Mouse (Mus musculus): Measurements from ENCODE around the gene Dnaja3.

Gene Dnaja3

DNA sequence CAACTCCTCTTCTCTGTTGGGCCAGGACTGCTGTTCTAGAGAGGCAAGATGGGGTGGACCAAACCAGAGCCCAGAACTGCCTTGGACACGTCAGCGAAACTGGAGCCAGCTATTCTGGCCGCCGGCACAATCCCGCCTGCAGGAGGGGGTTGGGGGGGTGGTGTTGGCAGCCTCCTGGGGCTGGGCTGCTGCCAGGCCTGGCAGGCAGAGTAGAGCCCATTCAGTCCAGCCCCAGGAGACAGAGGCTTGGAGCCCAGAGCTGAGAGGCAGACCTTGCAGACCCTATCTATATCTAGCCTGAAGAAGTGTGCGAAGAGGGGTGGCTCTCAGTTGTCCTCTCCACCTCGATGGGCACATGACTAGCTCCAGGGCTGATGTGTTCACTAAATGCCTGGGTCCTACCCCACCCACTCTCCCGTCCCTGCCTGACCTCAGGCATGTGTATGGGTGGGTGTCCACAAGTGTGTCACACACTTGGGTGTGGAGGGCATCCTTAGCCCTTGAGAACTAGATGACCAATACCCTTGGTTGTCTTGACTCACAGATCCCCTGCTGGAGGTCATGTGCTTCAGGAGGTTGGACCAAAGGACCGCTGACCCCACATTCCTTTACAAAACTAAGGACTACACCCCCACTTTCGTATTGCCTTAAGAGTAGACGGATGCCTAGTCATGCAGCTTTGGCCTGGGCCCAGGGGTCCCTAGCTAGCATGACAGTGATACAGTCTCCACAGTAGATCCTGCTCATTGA is 4.1 kb downstream of the Dnaja3 start:
- peak; percentile 84 for DNase-seq

- DNase-seq, result no peak
Observed at GRCm38 (mm10) chr16:4645867-4646266, 6.1 kb downstream of the Dnaja3 start.

- DNase-seq, result no peak
Observed at GRCm38 (mm10) chr16:4646831-4647230, 7.0 kb downstream of the Dnaja3 start.

DNA sequence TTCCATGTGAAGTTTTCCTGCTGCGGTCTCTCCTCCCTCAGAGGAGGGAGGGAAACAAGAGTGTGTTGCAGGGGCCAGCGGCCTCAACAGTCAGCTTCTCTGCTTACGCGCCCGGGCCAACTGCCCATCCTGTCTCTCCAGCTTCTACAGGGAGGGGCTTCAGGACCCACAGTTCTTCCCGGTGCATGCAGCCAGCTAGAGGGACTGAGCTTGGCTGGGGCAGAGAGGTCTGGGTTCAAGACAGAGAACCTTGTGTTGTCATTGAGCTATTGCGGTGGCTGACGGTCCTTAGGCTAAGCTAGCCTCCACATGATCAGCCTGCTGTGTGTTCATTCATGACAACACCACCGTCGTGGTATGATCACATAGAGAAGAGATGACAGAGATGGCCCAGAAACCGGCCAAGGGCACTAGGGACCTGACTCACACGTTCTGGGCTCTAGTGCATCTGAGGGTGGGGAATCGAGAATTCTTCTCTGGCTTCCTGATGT is 7.9 kb downstream of the Dnaja3 start:
- DNase-seq, result no peak

GRCm38 (mm10) chr16:4648416-4649023 is 8.7 kb downstream of the Dnaja3 start:
- no peak for DNase-seq

DNA sequence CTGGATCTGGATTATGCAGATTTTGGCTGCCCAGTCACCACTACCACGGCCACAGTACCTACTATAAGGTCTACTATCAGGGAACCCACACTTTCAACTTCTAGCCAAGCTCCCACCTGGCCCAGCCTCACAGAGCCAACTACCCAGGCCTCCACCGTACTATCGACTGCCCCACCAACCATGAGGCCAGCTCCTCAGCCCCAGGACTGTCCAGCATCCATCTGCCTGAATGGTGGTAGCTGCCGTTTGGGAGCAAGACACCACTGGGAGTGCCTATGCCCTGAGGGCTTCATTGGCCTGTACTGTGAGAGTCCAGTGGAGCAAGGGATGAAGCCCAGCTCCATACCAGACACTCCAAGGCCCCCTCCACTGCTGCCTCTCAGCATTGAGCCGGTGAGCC is 9.4 kb downstream of the Dnaja3 start:
- no peak for DNase-seq

GRCm38 (mm10) chr16:4649692-4650091 is 9.9 kb downstream of the Dnaja3 start:
- no peak for DNase-seq

- DNase-seq, result no peak
Observed at GRCm38 (mm10) chr16:4650161-4650560, 10.4 kb downstream of the Dnaja3 start.

DNA sequence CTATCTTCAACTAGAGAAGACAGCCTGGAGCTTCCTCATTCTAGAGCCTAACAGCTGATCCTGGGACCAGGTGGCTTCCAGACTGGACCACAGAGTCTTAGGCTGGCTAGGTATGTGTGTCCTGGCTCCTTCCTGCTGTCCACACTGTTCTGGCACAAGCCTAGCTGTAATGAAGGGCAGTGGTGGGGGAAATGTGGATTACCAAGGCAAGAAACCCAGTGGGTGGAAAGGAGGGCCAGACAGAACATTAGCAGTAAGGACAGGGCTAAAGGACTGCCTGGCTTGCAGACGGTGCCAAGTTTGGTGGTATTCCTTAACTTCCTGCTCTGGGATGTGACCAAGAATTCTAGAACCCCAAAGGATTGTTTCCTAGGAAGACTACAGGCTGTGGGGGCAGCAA is 11.3 kb downstream of the Dnaja3 start:
- no peak for DNase-seq

DNA sequence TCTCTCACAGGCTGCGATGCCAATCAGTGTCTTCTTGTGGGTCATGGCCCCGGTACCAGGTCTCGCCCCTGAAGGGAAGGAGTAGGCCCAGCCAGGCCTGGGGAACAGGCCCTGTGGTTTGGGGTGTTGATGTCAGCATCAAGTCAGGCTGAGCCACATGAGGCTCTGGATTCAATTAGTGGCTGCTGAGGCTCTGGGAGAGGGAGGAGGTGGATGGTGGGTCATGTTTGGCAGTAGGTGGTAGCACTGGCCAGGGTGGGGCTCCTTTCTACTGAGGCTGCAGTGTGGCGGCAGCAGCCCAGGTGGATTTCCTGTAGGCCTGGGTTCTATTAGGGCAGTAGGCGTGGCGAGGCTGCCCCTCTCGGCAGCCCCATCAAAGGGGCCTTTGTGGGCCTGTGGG is 11.8 kb downstream of the Dnaja3 start:
- DNase-seq, result no peak

GRCm38 (mm10) chr16:4652707-4653416 is 13.1 kb downstream of the Dnaja3 start:
- DNase-seq, result no peak

GRCm38 (mm10) chr16:4654706-4655105 is 14.9 kb downstream of the Dnaja3 start:
- DNase-seq, result no peak

GRCm38 (mm10) chr16:4655251-4655734 is 15.5 kb downstream of the Dnaja3 start:
- peak; percentile 44 for DNase-seq

DNA sequence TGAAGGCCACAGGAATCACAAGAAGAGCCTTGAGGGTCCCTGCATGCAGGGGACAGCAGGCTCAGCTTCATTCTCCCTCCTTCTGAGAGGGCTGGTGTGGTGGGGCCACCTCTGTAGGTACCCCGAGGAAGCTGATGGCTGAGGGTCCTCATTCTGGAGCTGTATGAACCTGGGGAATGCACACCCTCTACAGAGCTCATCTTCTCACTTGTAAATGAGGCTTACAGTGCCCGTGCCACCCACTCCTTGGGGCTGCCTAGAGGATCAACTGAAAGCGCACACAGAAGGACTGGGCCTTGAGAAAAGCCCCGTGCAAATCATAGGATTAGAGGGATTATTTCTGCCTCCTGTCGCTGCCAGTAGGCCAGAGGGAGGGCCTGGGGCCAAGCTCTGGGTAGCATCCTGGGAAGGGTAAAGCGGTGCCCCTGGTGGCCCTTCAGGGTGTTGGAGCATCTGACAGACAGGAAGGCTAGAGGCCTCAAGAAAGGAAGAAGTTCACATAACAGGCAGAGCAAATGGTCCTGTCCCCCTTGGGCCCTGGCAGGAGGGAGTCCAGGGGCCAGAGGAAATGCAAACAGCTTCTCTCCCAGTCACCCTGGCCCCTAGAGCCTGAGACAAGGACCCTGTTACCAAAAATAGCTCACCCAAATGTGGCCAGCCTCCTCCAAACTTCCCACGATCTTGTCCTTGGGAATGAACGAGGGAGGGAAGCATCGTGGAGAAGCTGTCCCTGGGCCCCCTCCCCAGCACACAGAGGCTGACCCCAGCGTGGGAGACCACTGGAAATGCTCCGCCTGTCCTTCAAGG is 16.2 kb downstream of the Dnaja3 start:
- DNase-seq, result no peak

GRCm38 (mm10) chr16:4656571-4657081 is 16.8 kb downstream of the Dnaja3 start:
- no peak for DNase-seq

- DNase-seq, result peak; percentile 70
Observed at GRCm38 (mm10) chr16:4658781-4659245, 19.0 kb downstream of the Dnaja3 start.

DNA sequence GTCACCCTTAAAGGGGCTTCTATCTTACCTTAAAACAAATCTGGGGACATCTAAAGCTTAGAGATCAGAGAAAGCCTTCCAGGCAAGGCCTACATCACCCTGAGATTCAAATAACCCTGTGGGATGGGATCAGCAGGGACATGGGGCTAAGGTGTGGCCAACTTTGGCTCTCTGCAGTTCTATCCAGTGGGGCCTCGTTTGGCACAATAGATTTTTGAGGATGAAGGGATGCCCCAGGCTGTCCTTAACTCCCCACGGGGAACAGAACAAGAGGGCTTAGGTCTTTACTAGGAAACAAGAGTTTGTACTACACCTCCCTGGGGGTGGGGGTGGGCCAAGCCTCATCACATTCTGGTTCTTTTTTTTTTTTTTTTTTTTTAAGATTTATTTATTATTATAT is 19.5 kb downstream of the Dnaja3 start:
- DNase-seq, result no peak

DNA sequence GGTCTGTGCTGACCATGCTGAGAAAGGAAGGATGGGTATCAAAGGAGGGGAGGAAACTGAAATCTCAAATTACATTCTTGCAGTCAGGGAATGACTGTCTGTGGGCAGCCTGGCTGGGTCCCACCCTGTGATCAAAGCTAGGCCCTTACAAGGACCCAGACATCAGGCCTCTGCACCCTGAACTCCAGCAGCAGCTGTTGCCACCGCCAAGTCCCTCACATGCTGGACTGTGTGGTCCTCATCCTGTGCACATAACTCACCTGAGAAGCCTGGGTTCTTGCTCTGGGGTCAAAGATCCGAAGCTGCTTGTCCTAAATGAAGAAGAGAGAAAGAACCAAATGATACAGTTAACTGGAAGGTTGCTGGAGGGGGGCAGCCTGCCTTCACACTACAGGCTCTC is 21.8 kb downstream of the Dnaja3 start:
- DNase-seq, result no peak

- no peak for DNase-seq
Observed at GRCm38 (mm10) chr16:4663806-4664205, 24.0 kb downstream of the Dnaja3 start.

DNA sequence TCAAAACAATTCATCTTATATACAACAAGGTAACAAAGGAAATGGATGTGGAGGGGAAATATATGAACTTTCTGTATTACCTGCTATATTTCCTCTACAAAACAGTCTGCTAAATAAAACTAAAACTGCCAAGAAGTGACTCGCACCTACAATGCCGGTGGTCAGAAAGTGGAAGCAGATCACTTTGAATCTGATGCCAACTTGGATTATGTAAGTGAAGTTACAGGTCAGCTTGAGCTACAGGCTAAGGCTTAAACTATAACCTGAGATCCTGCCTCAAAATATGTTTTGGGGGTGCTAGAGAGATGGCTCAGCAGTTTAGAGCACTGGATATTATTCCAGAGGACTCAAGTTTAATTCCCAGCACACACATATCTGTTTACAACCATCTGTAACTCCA is 25.9 kb downstream of the Dnaja3 start:
- no peak for DNase-seq

- peak; percentile 87 for DNase-seq
Observed at GRCm38 (mm10) chr16:4667190-4667808, 27.5 kb downstream of the Dnaja3 start.

DNA sequence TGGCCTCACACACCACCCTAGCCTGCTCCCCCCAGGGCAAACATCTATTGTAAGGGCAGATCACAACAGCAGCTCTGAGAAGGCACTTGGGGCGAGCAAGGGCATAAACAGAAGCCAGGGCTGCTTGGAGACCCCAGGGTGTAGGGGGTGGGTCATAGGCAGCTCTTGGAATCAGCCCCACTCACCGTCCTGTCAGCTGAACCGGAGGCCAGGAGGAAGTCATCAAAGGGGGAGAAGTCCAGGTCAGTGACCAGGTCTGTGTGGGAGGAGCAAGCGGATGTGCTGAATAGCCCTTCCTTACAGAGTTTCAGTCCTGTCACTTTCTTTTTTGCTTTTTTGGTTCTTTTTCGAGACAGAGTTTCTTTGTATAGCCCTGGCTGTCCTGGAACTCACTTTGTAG is 30.5 kb downstream of the Dnaja3 start:
- no peak for DNase-seq
